Mouse (Mus musculus): ENCODE data around the gene Gipc2.

The Gipc2 gene

DNA sequence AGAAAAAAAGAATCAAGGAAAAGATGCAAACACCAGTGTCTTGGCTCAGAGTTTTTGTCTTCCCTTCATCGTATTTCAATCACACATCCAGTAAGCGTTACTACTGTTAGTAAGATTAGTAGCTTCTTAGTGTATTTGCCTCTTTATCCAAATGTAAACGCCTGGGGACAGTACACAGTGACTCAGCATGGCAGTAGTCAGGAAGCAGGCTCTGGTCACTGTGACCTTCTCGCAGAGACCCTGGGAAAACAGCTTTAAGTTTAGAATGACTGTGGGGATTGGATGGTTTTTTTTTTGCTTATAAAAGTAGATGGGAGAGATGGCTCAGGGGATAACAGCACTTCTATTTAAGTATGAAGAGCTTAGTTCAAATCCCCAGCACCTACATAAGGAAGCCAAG, 46.0 kb downstream of the Gipc2 start:
- no peak for DNase-seq (ENCODE audit: low spot score in 2 of 2)

DNA sequence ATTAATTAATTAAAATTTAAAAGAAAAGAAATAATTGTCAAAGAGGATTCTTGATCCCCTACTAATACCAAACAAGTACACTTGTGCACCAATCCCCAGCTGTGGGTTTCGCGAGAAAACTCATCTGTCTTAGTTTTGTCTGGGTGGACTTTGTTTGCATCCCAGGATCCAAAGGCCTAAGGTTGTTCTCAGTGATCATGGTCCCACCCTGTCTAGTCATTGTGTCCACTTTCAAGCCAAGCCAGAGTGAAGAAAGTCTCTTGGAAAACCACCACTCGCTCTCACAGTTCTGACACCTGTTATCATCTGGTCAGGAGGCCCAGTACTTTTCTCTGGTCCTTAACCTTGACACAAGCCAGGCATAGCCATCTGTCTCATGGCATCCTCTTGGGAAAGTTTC, 48.1 kb downstream of the Gipc2 start:
- no peak for DNase-seq (ENCODE audit: low spot score in 2 of 2)

DNA sequence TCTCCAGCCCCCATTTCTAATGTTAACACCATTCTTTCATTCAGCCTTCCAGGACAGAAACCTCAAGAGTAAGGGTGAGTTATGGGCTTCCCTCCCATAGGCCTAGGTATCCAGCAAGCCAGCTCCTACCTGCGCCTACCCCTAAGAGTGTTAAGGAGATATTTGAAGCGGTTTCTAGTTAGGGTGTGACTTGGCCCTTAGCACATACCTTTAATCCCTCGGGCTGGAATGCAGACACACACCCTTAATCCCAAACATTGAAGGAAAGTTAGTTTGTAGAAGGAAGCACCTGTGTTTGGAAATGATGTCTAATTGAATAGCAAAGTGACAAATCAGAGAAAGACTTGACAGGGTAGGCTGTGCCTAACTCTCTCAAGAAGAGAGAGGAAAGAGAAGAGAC, 49.9 kb downstream of the Gipc2 start:
- no peak for DNase-seq (ENCODE audit: low spot score in 2 of 2)

DNA sequence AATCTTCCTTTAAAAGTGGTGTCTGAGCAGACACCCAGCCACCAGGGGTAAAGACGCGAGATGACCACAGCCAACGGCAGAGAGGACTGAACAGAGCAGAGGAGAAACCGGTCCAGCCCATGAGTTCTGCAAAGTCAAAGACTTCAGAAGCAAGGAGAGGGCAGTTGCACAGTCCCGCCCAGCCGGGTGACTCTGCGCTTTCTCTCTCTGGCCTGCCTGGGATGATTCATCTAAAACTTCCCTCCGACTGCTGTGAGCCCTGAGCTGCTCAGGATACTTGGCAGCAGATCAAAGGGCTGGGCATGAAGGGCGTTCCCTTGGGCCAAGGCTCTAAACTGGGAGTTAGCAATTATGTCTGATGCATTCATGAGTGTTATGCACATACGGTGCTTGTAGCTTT, 51.2 kb downstream of the Gipc2 start:
- no peak for DNase-seq (ENCODE audit: low spot score in 2 of 2)

- no peak for DNase-seq (ENCODE audit: low spot score in 2 of 2)
Measured at GRCm38 (mm10) chr3:152114222-152114621, 51.8 kb downstream of the Gipc2 start.

GRCm38 (mm10) chr3:152113496-152113895, 52.5 kb downstream of the Gipc2 start:
- DNase-seq (ENCODE audit: low spot score in 2 of 2), result no peak

- DNase-seq (ENCODE audit: low spot score in 2 of 2), result no peak
Measured at GRCm38 (mm10) chr3:152112664-152113063, 53.4 kb downstream of the Gipc2 start.

DNA sequence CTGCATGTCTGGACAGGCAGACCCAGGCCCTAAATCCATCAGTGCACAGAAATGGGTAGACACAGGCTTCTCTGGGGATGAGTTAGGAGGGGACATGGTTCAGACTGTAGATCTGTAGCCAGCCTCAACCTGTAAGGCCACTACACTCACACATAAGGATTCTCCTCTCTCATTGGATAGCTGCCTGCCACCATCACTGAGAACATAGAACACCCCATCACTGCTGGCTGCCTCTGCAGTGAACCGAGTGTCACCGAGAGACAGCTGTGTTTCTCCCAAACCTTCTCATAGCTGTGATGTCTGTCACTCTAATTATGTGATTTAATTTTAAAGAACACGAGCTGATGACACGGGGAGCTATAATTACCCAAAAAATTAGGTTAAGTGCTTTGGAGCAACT, 54.5 kb downstream of the Gipc2 start:
- peak in 1 of 2 experiments; percentile 20 for DNase-seq (ENCODE audit: low spot score in 2 of 2)

DNA sequence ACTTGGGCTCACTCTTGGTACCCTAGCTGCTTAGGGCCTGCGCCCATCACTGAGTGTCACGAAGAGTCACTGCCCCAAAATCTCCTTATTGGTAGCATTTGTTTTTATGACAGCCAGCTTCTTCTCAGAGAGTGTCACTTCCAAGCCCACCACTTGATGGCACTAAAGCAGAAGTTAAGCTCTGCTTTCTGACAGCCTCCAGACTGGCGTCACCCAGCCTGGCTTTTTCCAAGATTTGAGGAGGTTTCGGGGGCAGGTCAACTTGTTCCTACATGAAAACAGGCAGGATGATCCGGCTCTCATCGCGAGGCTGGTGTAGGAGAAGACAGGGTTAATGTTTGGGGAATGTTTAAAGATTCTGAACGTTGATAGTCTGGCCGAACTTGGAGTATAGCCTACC, 54.9 kb downstream of the Gipc2 start:
- DNase-seq (ENCODE audit: low spot score in 2 of 2), result peak; percentile 23 to 87

DNA sequence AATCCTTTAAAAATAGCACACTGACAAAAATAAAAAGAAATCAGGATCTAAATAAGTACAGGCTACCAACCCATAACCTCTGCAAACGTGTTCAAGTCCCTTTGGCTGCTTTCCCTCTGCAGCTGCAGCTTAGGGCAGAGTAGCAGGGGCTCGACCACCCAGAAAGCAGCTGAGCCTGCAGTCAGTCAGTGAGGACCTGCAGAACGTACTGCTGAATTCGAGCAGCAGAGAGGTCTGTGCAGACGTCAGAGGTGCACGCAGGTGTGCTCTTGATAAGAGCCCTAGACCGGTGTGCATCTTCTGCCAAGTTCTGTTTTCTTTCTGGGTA, 56.8 kb downstream of the Gipc2 start:
- no peak for DNase-seq (ENCODE audit: low spot score in 2 of 2)

DNA sequence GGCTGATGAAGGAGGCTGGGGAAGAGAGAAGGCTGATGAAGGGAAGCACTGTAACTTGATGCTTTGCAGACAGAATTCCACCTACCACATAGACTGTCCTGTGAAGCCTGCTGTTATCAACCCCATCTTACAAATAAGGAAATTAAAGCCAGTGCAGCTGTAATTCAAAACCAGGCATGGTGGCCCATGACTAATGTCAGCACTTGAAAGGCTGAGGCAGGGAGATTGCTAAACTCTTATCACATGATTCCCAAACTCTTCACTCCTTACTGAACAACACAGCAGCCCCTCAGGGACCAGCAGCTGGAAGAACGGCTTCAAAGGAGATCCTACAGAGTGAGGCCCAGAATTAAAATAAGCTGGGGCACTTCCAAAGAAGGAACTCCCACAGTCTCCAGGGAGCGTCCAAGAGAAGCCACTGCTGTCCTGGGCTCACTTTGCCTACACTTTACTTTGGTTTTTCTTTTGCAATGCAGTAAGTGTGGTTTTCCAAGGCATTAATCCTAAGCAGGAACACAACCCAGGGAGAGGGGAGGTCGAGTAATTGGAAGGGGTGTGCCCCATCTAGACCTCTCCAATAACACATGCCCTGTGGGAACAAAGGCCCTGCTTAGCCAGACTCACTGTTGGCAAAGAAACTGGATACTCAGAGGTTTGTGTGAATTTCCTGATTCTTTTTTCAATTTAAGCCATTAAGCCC, 57.3 kb downstream of the Gipc2 start:
- no peak for DNase-seq (ENCODE audit: low spot score in 2 of 2)

- DNase-seq (ENCODE audit: low spot score in 2 of 2), result no peak
Measured at GRCm38 (mm10) chr3:152108003-152108395, 58.0 kb downstream of the Gipc2 start.

- DNase-seq (ENCODE audit: low spot score in 2 of 2), result no peak
Measured at GRCm38 (mm10) chr3:152107149-152108002, 58.7 kb downstream of the Gipc2 start.

GRCm38 (mm10) chr3:152106225-152107148, 59.5 kb downstream of the Gipc2 start:
- DNase-seq (ENCODE audit: low spot score in 2 of 2), result peak; percentile 70 to 74

- DNase-seq (ENCODE audit: low spot score in 2 of 2), result peak; percentile 68 to 87
Measured at GRCm38 (mm10) chr3:152105341-152105740, 60.7 kb downstream of the Gipc2 start.

GRCm38 (mm10) chr3:152103381-152103780, 62.6 kb downstream of the Gipc2 start:
- DNase-seq (ENCODE audit: low spot score in 2 of 2), result no peak

DNA sequence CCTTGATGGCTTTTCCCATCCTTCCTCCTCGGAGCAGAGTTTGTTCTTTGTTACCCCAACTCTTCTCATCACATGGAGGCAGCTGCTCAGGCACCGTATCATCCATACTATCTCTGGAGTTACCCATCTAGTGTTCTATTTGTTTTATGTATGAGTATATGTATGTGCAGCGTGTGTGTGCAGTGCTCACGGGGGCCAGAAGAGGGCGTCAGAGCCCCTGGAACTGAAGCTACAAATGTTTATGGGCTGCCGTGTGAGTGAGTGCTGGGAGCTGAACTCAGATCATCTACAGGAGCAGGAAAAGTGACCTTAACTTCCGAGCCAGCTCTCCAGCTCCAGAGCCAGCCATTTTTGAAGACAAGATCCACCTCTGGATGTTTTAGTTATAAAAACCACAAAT, 64.6 kb downstream of the Gipc2 start:
- DNase-seq (ENCODE audit: low spot score in 2 of 2), result no peak

- DNase-seq (ENCODE audit: low spot score in 2 of 2), result no peak
Measured at GRCm38 (mm10) chr3:152100119-152100818, 65.8 kb downstream of the Gipc2 start.

GRCm38 (mm10) chr3:152095030-152095429, 71.0 kb downstream of the Gipc2 start:
- no peak for DNase-seq (ENCODE audit: low spot score in 2 of 2)

- DNase-seq (ENCODE audit: low spot score in 2 of 2), result no peak
Measured at GRCm38 (mm10) chr3:152092385-152093057, 73.5 kb downstream of the Gipc2 start.

DNA sequence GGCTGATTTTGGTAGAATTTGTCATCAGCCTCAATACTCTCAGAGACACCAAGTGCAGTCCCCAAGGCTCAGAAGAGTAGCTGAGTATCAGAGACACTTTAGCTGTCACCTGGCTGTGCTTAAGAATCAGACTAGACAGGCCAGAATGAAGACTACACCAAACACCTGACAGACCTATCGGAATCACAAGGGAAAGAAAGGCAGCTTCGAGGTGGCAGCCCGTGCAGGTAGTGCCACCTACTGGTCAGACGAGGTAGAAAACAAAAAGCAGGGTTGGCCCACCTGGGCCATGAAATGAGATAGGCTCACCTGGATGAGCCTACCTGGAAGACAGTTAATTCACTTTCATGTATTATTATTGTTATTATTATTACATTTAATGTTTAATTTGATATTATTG, 76.9 kb downstream of the Gipc2 start:
- peak in 1 of 2 experiments; percentile 42 for DNase-seq (ENCODE audit: low spot score in 2 of 2)

Data from left cerebral cortex, adult 9 months (tissue).